In the genomic region with DNA sequence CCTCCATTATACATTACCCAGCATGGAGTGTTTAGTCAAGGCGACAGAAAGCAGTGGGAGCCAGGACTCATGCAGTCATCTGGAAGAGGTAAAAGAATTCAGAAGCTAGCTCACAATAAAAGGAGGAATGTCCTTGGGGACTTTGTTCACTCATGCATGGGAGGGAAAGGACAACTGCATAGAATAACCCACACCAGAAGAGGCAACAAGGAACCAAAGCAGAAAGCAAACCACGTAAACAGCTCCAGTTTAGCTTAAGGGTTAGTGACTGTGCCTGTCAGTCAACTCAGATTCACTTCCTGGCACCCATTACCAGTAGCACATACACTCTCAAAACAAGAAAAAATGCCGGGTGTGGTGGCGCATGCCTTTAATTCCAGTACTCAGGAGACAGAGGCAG, we compare ENCODE assay signal across 22 mouse cellular contexts. TPM values are rescaled to one million over a fixed set of nuclear protein-coding genes. Genes with fewer than 3 reads are reported as not detected.
A peak's percentile ranks its signal among the peaks of the same experiment; 100 is the strongest.
DNase-seq lines count a peak whose midpoint lies in the region; ATAC-seq and TF ChIP-seq lines count a peak whose summit lies in the region.
"Had no signal": no experiment of that assay in that cellular context is flagged by ENCODE, and none has a peak within 500 bp of the region (broad histone marks: within the 10 kb centered on the region; RNA-seq: fewer than 3 reads in every experiment).

No protein-coding gene starts in this region.

- 36% methylated on average over 4 of the region's 4 CpGs for WGBS in forebrain, embryonic 12.5 days
- WGBS in forebrain, postnatal 0 days = 44% methylated on average over 4 of the region's 4 CpGs

- H3K9ac ChIP-seq in forebrain, embryonic 12.5 days = no peak overlapping the region
- no peak overlapping the region for H3K9ac ChIP-seq in forebrain, postnatal 0 days
- H3K9ac ChIP-seq: heart, embryonic 15.5 days; kidney, embryonic 15.5 days; midbrain, embryonic 15.5 days had no signal

- H3K27me3 ChIP-seq in forebrain, embryonic 12.5 days = 0 out of 2 replicates have a peak, but pooled peaks cover 3% of the 10 kb centered on the region
- H3K27me3 ChIP-seq in forebrain, postnatal 0 days (ENCODE audit: insufficient read depth, low read length) = no peaks in the 10 kb centered on the region
- no peaks in the 10 kb centered on the region for H3K27me3 ChIP-seq in Patski
- H3K27me3 ChIP-seq: heart, embryonic 15.5 days; kidney, embryonic 15.5 days; midbrain, embryonic 15.5 days had no signal

- DNase-seq in forebrain, postnatal 0 days = no peak
- peak; percentile 56 for DNase-seq in A20 (ENCODE audit: low read depth, low spot score)
- no peak for DNase-seq in Patski (ENCODE audit: low read depth, low spot score)
- no peak for DNase-seq in right cerebral cortex, postnatal 14 days
- DNase-seq in cerebellum, postnatal 25 days = no peak
- DNase-seq: adrenal gland, postnatal 25 days; cerebellum, adult 18-20 months; gastrocnemius, postnatal 25 days; layer of hippocampus, postnatal 36 days; liver; lung, postnatal 10 days; right cerebral cortex, postnatal 4 days; thymus, postnatal 14 days had no signal

- in situ Hi-C loops in Patski (cut with MboI; ENCODE audit: low pct_unique_long_range_greater_than_20kb) = loop anchor here (25.0 kb wide), 1 partner anchor 620 kb away; no protein-coding TSS in a partner anchor

- H3K27ac ChIP-seq in forebrain, embryonic 12.5 days = no peak overlapping the region
- H3K27ac ChIP-seq in forebrain, postnatal 0 days (ENCODE audit: low read depth, low read length) = no peak overlapping the region
- H3K27ac ChIP-seq: forebrain, embryonic 10.5 days; heart, embryonic 15.5 days; kidney, embryonic 15.5 days; midbrain, embryonic 15.5 days; stomach, postnatal 0 days had no signal

- H3K4me1 ChIP-seq in forebrain, embryonic 12.5 days = no peaks in the 10 kb centered on the region
- no peaks in the 10 kb centered on the region for H3K4me1 ChIP-seq in forebrain, postnatal 0 days (ENCODE audit: insufficient read depth)
- H3K4me1 ChIP-seq: heart, embryonic 15.5 days; midbrain, embryonic 15.5 days had no signal

- no peak for TF ChIP-seq CTCF in forebrain, postnatal 0 days (IDR thresholded peaks at IDR 0.05; ENCODE audit: low read depth)
- TF ChIP-seq CTCF in Patski (IDR thresholded peaks at IDR 0.05) = no peak

- no peaks in the 10 kb centered on the region for H3K9me3 ChIP-seq in forebrain, embryonic 12.5 days
- H3K9me3 ChIP-seq in forebrain, postnatal 0 days (ENCODE audit: low read length) = no peaks in the 10 kb centered on the region
- H3K9me3 ChIP-seq: forebrain, embryonic 10.5 days; heart, embryonic 15.5 days; kidney, embryonic 15.5 days; midbrain, embryonic 15.5 days had no signal

- no peak overlapping the region for H3K4me3 ChIP-seq in forebrain, embryonic 12.5 days (replicated peaks)
- H3K4me3 ChIP-seq in forebrain, postnatal 0 days (ENCODE audit: low read depth, low read length) = no peak overlapping the region
- H3K4me3 ChIP-seq: forebrain, embryonic 10.5 days; heart, embryonic 15.5 days; kidney, embryonic 15.5 days; midbrain, embryonic 15.5 days; myocyte had no signal

- H3K36me3 ChIP-seq in forebrain, embryonic 12.5 days (replicated peaks) = no peaks in the 10 kb centered on the region
- no peaks in the 10 kb centered on the region for H3K36me3 ChIP-seq in forebrain, postnatal 0 days (ENCODE audit: insufficient read depth)
- H3K36me3 ChIP-seq: forebrain, embryonic 10.5 days; heart, embryonic 15.5 days; kidney, embryonic 15.5 days; midbrain, embryonic 15.5 days had no signal

- no peak overlapping the region for H3K4me2 ChIP-seq in forebrain, embryonic 12.5 days
- H3K4me2 ChIP-seq in forebrain, postnatal 0 days (ENCODE audit: low read depth) = no peak overlapping the region
- H3K4me2 ChIP-seq: heart, embryonic 15.5 days; kidney, embryonic 15.5 days; midbrain, embryonic 15.5 days had no signal

- POLR2A ChIA-PET in Patski (lab: Charles Lee) = no interaction called here

- 0 out of 2 replicates have a peak, but pooled peaks have one; percentile 33 for ATAC-seq in forebrain, embryonic 12.5 days (ENCODE audit: low FRiP score)
- ATAC-seq in forebrain, postnatal 0 days = no peak
- ATAC-seq in Patski = peak; percentile 42
- ATAC-seq in inflammation-experienced regulatory T-cells, adult 6 months = peak; percentile 41
- ATAC-seq: hindbrain, embryonic 16.5 days; midbrain, embryonic 15.5 days had no signal

- CTCF ChIA-PET in Patski (lab: Charles Lee) = interaction anchor here (1.0 kb wide), 1 partner anchor 15 kb away, joined by 4 read pairs; no protein-coding TSS in a partner anchor

RNA-seq across cellular contexts. Expression of a gene that starts 6.1 kb away (rescaled TPM):
- 12.9 and 14.5 TPM in 2 replicates for polyA plus RNA-seq in forebrain, embryonic 12.5 days (2016; fragmentation: Nextera tagmentation; extraction: Ambion mirVana)
- total RNA-seq in forebrain, postnatal 0 days (2014; rRNA removed) = 10.5 and 12.0 TPM in 2 replicates
- polyA plus RNA-seq in forebrain, postnatal 0 days (2015; fragmentation: Nextera tagmentation; extraction: Ambion mirVana) = 4.1 and 5.6 TPM in 2 replicates
- 12.3 TPM for polyA plus RNA-seq in Patski (2021)
- polyA plus RNA-seq in inflammation-experienced regulatory T-cells, adult 6 months (2017; shearing (Covaris generic)) = 10 to 100 TPM; 21.6 to 24.5 (median 22.3) TPM
